Mouse (Mus musculus) CH12.LX (cell line): ENCODE measurements around the gene Cyp17a1. TPM values are rescaled to one million over a fixed set of nuclear protein-coding genes. Genes with fewer than 3 reads are reported as not detected.

Experiments
- DNase-seq: peaks from one replicate; pipeline ENCODE4 v3.0.0-alpha.2; 2013; ENCODE audit errors: extremely low read depth
- H3K27ac ChIP-seq: 2 replicates; pipeline ENCODE4 v1.5.1; 2012; ENCODE audit warnings: low read depth, mild to moderate bottlenecking, control low read depth, moderate library complexity; ENCODE audit not compliant: insufficient read depth
- H3K27me3 ChIP-seq: replicated peaks from 2 replicates; pipeline ENCODE3; 2012; ENCODE audit warnings: inconsistent platforms
- H3K36me3 ChIP-seq, 2 experiments: replicated peaks in 1 of 2; 2 replicates each; pipeline versions ENCODE3 to v1.6.1; 2012; ENCODE audit warnings: inconsistent platforms in 1 of 2, low read length in 1 of 2, mild to moderate bottlenecking in 1 of 2, mixed read lengths in 1 of 2, moderate library complexity in 1 of 2; ENCODE audit not compliant: control insufficient read depth in 1 of 2, insufficient read depth in 1 of 2
- H3K4me1 ChIP-seq, 2 experiments: 2 replicates each; pipeline ENCODE4 v1.6.1; 2012; ENCODE audit warnings: inconsistent platforms in 1 of 2, moderate library complexity in 1 of 2; ENCODE audit not compliant: insufficient read depth in 2 of 2, control insufficient read depth in 1 of 2
- H3K4me2 ChIP-seq: 2 replicates; pipeline ENCODE4 v1.6.1; 2012; ENCODE audit warnings: low read depth, mild to moderate bottlenecking, control low read depth; ENCODE audit not compliant: poor library complexity, insufficient read depth, severe bottlenecking
- H3K4me3 ChIP-seq, 3 experiments: fragments of 150-350 bp in 1 of 3; sonication (generic) in 1 of 3; replicated peaks in 1 of 3; 2 replicates each; pipeline versions ENCODE3 to v1.5.1; 2011 to 2012; ENCODE audit warnings: low read depth in 2 of 3, low read length in 2 of 3, mild to moderate bottlenecking in 2 of 3, moderate library complexity in 2 of 3, control low read depth in 1 of 3, improper control_type of control experiment in 1 of 3, inconsistent platforms in 1 of 3, mixed read lengths in 1 of 3; ENCODE audit not compliant: poor library complexity in 1 of 3
- H3K79me2 ChIP-seq: replicated peaks from 2 replicates; pipeline ENCODE4 v1.6.1; 2012; ENCODE audit warnings: mild to moderate bottlenecking, moderate library complexity; ENCODE audit not compliant: control insufficient read depth, poor library complexity, insufficient read depth, severe bottlenecking; ENCODE audit errors: extremely low read depth
- H3K9ac ChIP-seq: 2 replicates; pipeline ENCODE4 v1.6.1; 2012; ENCODE audit warnings: low read depth, mild to moderate bottlenecking, control low read depth, moderate library complexity; ENCODE audit not compliant: insufficient read depth
- H3K9me3 ChIP-seq: replicated peaks from 2 replicates; pipeline ENCODE3; 2012; ENCODE audit warnings: low read length, inconsistent platforms, mixed read lengths
- BHLHE40 ChIP-seq: IDR thresholded peaks from 2 replicates; pipeline ENCODE4 v1.6.1; 2011; ENCODE audit warnings: mild to moderate bottlenecking, low read depth, low read length, improper control_type of control experiment
- CTCF ChIP-seq, 2 experiments: IDR thresholded peaks in 1 of 2; conservative IDR thresholded peaks in 1 of 2; 2 replicates each; pipeline ENCODE4 v1.5.1; 2011 to 2012; ENCODE audit warnings: low read depth in 2 of 2, low read length in 2 of 2, improper control_type of control experiment in 1 of 2, inconsistent platforms in 1 of 2, mild to moderate bottlenecking in 1 of 2, moderate library complexity in 1 of 2
- E2F4 ChIP-seq: IDR thresholded peaks from 2 replicates; pipeline ENCODE4 v1.6.1; 2011; ENCODE audit warnings: low read depth, low read length, improper control_type of control experiment; ENCODE audit not compliant: insufficient replicate concordance
- JUND ChIP-seq: conservative IDR thresholded peaks from 2 replicates; pipeline ENCODE4 v1.6.1; 2011; ENCODE audit warnings: low read depth, low read length, improper control_type of control experiment
- KAT2A ChIP-seq: IDR thresholded peaks from 2 replicates; pipeline ENCODE4 v1.6.1; 2012; ENCODE audit warnings: low read length, improper control_type of control experiment, inconsistent platforms; ENCODE audit not compliant: insufficient replicate concordance
- MAFK ChIP-seq: IDR thresholded peaks from 2 replicates; pipeline ENCODE4 v1.6.1; 2011; ENCODE audit warnings: low read length, improper control_type of control experiment; ENCODE audit not compliant: insufficient replicate concordance
- MAZ ChIP-seq: IDR thresholded peaks from 2 replicates; pipeline ENCODE4 v1.6.1; 2012; ENCODE audit warnings: low read depth, mild to moderate bottlenecking, inconsistent platforms, low read length, improper control_type of control experiment, moderate library complexity
- POLR2A ChIP-seq: IDR thresholded peaks from 2 replicates; pipeline ENCODE4 v1.6.1; 2011; ENCODE audit warnings: low read depth, mild to moderate bottlenecking, improper control_type of control experiment, low read length
- POLR2AphosphoS2 ChIP-seq: IDR thresholded peaks from 2 replicates; pipeline ENCODE4 v1.6.1; 2011; ENCODE audit warnings: low read depth, low read length, improper control_type of control experiment
- RCOR1 ChIP-seq: conservative IDR thresholded peaks from 2 replicates; pipeline ENCODE4 v1.6.1; 2012; ENCODE audit warnings: low read depth, mild to moderate bottlenecking, inconsistent platforms, low read length, improper control_type of control experiment
- SIN3A ChIP-seq: IDR thresholded peaks from 2 replicates; pipeline ENCODE4 v1.6.1; 2012; ENCODE audit warnings: low read length, improper control_type of control experiment, inconsistent platforms
- SMC3 ChIP-seq: IDR thresholded peaks from 2 replicates; pipeline ENCODE4 v1.6.1; 2011; ENCODE audit warnings: low read depth, low read length, improper control_type of control experiment
- TBP ChIP-seq: conservative IDR thresholded peaks from 2 replicates; pipeline ENCODE4 v1.6.1; 2011; ENCODE audit warnings: low read depth, low read length, improper control_type of control experiment
- ZMIZ1 ChIP-seq: IDR thresholded peaks from 2 replicates; pipeline ENCODE4 v1.6.1; 2012; ENCODE audit warnings: low read depth, mild to moderate bottlenecking, inconsistent platforms, low read length, improper control_type of control experiment
- dilution Hi-C: fragments of 300-500 bp; cut with MboI; formaldehyde crosslinking; loops from 2 replicates; pipeline ENCODE4 v1.14.3; 2020; ENCODE audit warnings: low sequenced_read_pairs; ENCODE audit not compliant: extremely low pct_unique_long_range_greater_than_20kb, extremely low pct_ligation_motif_present
- in situ Hi-C: fragments of 300-500 bp; cut with MboI; formaldehyde crosslinking; loops from 3 replicates; pipeline ENCODE4 v1.14.3; 2019; ENCODE audit warnings: low sequenced_read_pairs, low pct_ligation_motif_present, low pct_unique_long_range_greater_than_20kb, mixed read lengths
- polyA plus RNA-seq: library from polyadenylated mRNA; unstranded; fragments of >175 nt; gene quantifications from 2 replicates; pipeline ENCODE4 v1.2.1, GENCODE M21; 2012; ENCODE audit warnings: low read depth; ENCODE audit not compliant: insufficient read length
- total RNA-seq, 2 experiments: library from RNA; depleted of rRNA; stranded (reverse); fragments of 300-350 nt in 1 of 2; fragments of >200 nt in 1 of 2; gene quantifications; 2 replicates each; pipeline ENCODE4 v1.2.3; 2012 to 2014

Gene Cyp17a1
- total and polyA plus RNA-seq, 3 experiments: not detected

DNA sequence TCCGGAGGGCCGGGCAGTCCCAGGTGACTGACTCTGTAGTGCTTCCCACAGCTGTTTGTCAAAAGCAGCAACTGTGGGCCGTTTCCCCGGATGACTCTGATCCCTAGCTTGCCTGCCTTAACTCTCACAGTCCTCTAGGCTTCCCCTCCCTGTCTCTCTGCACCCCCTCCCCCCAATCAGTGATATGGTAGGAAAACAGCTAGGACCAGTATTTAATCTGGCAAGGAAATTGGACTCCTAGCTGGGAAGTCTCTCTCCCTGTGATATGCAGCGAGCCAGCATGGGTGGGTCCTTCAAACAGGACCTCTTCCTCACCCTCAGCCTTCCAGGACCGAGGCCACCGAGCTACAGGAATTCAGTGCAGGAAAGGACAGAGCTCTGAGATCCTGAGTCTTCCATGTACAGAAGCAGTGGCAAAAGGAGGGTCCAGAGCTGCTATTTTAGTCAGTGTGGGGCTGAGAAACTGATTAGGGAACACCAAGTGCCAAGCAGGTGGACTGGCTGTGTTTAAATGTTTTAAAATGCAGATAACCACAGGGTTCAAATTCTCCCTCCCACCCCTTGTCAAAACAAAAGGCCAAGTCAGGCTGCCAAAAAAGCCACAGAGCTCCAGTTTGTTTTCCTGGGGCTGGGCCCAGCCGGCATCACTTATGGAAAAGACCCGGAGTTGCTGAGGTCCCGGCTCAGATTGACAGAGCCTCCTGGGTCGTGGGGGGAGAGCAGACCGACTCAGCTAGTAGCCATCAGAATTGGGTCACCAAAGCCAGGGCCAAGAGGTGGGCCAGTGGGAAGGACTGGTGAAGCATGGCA is 28.0 kb downstream of the Cyp17a1 start:
- Histone ChIP-seq H3K4me3 (no peak overlapping the region), H3K27me3 (no peaks in the 10 kb centered on the region), H3K36me3 (peaks cover 28 to 94% of the 10 kb centered on the region in 2 experiments), H3K27ac (no peak overlapping the region), H3K79me2 (peaks cover 6% of the 10 kb centered on the region; the same call in 1 of the 2 replicates), H3K9ac (no peak overlapping the region), H3K4me2 (no peak overlapping the region), H3K4me1 (peaks cover 0 to 11% of the 10 kb centered on the region in 2 experiments; a peak in 1 of 4 replicates), H3K9me3 (no peaks in the 10 kb centered on the region)
- TF ChIP-seq KAT2A (no peak), POLR2A (no peak), RCOR1 (no peak), ZMIZ1 (no peak), SIN3A (no peak), E2F4 (no peak), CTCF (conservative IDR thresholded peaks at IDR 0.05 in 1 of 2, IDR thresholded peaks at IDR 0.05 in 1 of 2; ENCODE audit: low read depth in 2 of 2, low read length in 2 of 2) (no peak), SMC3 (no peak)
- in situ Hi-C loops (no loop called here), dilution Hi-C loops (no loop called here)
- no peak for DNase-seq

DNA sequence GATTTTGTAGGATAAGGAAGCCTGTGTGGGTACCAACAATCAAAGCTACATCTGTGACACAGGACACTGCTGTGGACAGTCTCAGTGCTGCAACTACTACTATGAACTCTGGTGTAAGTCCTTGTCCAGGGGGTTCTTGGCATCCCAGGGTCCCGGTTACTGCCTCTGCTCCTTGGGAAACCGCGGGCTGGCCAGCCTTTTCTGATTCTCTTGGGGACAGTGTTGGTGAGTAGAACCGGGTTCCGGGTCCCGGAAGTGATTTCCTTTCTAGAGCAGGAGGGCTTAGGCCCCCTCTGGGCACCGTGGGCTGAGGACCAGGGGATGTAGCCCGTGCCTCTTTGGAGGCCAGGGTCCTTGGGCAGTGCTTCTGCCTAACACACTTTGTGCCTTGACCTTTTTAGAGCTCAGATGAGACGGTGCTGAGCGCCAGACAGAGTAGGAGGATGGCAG is 28.6 kb downstream of the Cyp17a1 start:
- dilution Hi-C loops: no loop called here
- H3K27ac ChIP-seq: no peak overlapping the region
- peaks cover 0 to 11% of the 10 kb centered on the region in 2 experiments; a peak in 1 of 4 replicates for H3K4me1 ChIP-seq
- H3K4me2 ChIP-seq: no peak overlapping the region
- peaks cover 29 to 96% of the 10 kb centered on the region in 2 experiments for H3K36me3 ChIP-seq
- TF ChIP-seq SMC3 (no peak), MAFK (no peak), MAZ (no peak), BHLHE40 (no peak), JUND (no peak)
- H3K4me3 ChIP-seq: no peak overlapping the region
- H3K79me2 ChIP-seq: peaks cover 6% of the 10 kb centered on the region
- no peaks in the 10 kb centered on the region for H3K27me3 ChIP-seq
- in situ Hi-C loops: no loop called here
- no peak overlapping the region for H3K9ac ChIP-seq
- no peak for DNase-seq
- no peaks in the 10 kb centered on the region for H3K9me3 ChIP-seq

DNA sequence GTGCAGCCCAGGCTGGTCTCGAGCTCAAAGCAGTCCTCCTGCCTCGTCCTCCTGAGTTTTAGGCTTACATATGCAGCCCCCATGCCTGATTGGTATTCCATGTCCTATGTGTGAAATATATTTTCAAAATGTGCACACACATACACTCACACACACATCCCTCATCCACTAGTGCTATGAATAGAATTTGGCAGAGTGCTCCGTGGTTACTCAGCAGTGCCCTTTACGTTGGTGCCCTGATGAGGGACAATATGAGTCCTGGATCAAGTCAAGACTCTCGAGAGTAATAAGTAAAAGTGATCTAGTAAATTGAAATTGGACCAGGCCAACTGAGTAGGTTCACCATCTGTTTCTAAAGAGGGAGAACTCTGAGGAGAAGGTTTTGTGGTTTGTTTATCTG is 29.7 kb downstream of the Cyp17a1 start:
- no peak overlapping the region for H3K27ac ChIP-seq
- H3K4me2 ChIP-seq: no peak overlapping the region
- H3K4me3 ChIP-seq: no peak overlapping the region
- TF ChIP-seq POLR2AphosphoS2: no peak
- TF ChIP-seq TBP: no peak
- H3K4me1 ChIP-seq: peaks cover 0 to 8% of the 10 kb centered on the region in 2 experiments; a peak in 1 of 4 replicates
- peaks cover 6% of the 10 kb centered on the region for H3K79me2 ChIP-seq
- DNase-seq: no peak
- dilution Hi-C loops: no loop called here
- H3K9ac ChIP-seq: no peak overlapping the region
- H3K9me3 ChIP-seq: no peaks in the 10 kb centered on the region
- no peaks in the 10 kb centered on the region for H3K27me3 ChIP-seq
- in situ Hi-C loops: no loop called here
- H3K36me3 ChIP-seq: peaks cover 32 to 94% of the 10 kb centered on the region in 2 experiments
